Mouse (Mus musculus) heart, embryonic 14.5 days (tissue): Measurements from ENCODE around the gene Nob1. TPM values are rescaled to one million over a fixed set of nuclear protein-coding genes. Genes with fewer than 3 reads are reported as not detected.

Experiments
- ATAC-seq: fragments of 200-750 bp; cut with Nextera tagmentation; 2 replicates; pipeline ENCODE4 v1.8.0; 2017; ENCODE audit warnings: low read depth, moderate TSS enrichment; ENCODE audit not compliant: insufficient number of reproducible peaks, insufficient read depth, low FRiP score
- H3K27ac ChIP-seq, 2 experiments: fragments of 200-500 bp in 1 of 2; fragments of 300-500 bp in 1 of 2; sonication (generic) in 1 of 2; replicated peaks in 1 of 2; 2 replicates each; pipeline ENCODE4 v1.5.1; 2012 to 2014; ENCODE audit warnings: low read depth in 2 of 2, low read length in 2 of 2, control low read depth in 1 of 2, mild to moderate bottlenecking in 1 of 2, mixed read lengths in 1 of 2; ENCODE audit not compliant: control insufficient read depth in 1 of 2, insufficient read depth in 1 of 2
- H3K27me3 ChIP-seq: fragments of 300-500 bp; sonication (generic); 2 replicates; pipeline ENCODE4 v1.6.1; 2014; ENCODE audit warnings: mild to moderate bottlenecking, low read length, control low read depth; ENCODE audit not compliant: control insufficient read depth, insufficient read depth
- H3K36me3 ChIP-seq: fragments of 300-500 bp; sonication (generic); 2 replicates; pipeline ENCODE4 v1.6.1; 2014; ENCODE audit warnings: mild to moderate bottlenecking, control low read depth, low read length, mixed read lengths; ENCODE audit not compliant: control insufficient read depth, insufficient read depth
- H3K4me1 ChIP-seq, 2 experiments: fragments of 200-500 bp in 1 of 2; fragments of 300-500 bp in 1 of 2; sonication (generic) in 1 of 2; 2 replicates each; pipeline ENCODE4 v1.6.1; 2012 to 2014; ENCODE audit warnings: low read length in 2 of 2, control low read depth in 1 of 2, mixed read lengths in 1 of 2; ENCODE audit not compliant: control insufficient read depth in 2 of 2, insufficient read depth in 2 of 2
- H3K4me2 ChIP-seq: fragments of 300-500 bp; sonication (generic); 2 replicates; pipeline ENCODE4 v1.6.1; 2014; ENCODE audit warnings: mild to moderate bottlenecking, low read length
- H3K4me3 ChIP-seq, 2 experiments: fragments of 200-500 bp in 1 of 2; fragments of 300-500 bp in 1 of 2; sonication (generic) in 1 of 2; 2 replicates each; pipeline ENCODE4 v1.5.1; 2012 to 2014; ENCODE audit warnings: low read length in 2 of 2, mild to moderate bottlenecking in 2 of 2, control low read depth in 1 of 2, low read depth in 1 of 2, moderate library complexity in 1 of 2; ENCODE audit not compliant: control insufficient read depth in 1 of 2, insufficient read depth in 1 of 2
- H3K9ac ChIP-seq: fragments of 300-500 bp; sonication (generic); 2 replicates; pipeline ENCODE4 v1.6.1; 2014; ENCODE audit warnings: mild to moderate bottlenecking, low read length
- H3K9me3 ChIP-seq: fragments of 300-500 bp; sonication (generic); 2 replicates; pipeline ENCODE4 v1.6.1; 2016; ENCODE audit warnings: low read length, control low read depth; ENCODE audit not compliant: control insufficient read depth
- WGBS: fragments of 180-500 bp; shearing (Covaris S2); extraction: QIAGEN DNeasy Blood & Tissue Kit; methylation state at CpG from one replicate; pipeline ENCODE4 v1.1.7; 2014; 5-methylcytosine and 5-hydroxymethylcytosine counted together
- polyA plus RNA-seq: library from polyadenylated mRNA; unstranded; fragments of >200 nt; fragmentation: Nextera tagmentation; extraction: Ambion mirVana; gene quantifications from 2 replicates; pipeline ENCODE4 v1.2.1, GENCODE M21; 2014

Gene Nob1
- polyA plus RNA-seq, 1 experiment from 2014 or later: 41.2 TPM

DNA sequence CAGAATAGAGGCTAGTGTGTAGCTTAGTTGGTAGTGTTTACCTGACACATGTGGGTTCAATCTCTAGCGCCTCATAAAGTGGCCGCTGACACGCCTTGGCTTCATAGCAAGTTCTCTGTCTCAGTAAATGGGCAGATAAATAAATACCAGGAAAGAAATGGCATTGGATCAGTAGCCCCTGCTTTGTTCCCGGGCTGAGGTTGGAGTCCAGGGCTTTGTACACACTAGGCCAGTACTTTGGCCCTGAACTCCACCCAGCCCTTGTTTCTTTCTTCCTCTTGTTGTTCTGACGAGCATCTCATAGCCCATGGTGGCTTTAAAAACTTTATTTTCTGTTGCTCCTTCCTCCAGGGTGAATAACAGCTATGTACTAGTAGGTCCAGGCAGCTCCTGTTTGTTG is 37.6 kb upstream of the Nob1 start:
- ATAC-seq: no peak
- Histone ChIP-seq H3K9ac (no peak overlapping the region), H3K27ac (no peak overlapping the region), H3K4me1 (no peaks in the 10 kb centered on the region), H3K4me3 (no peak overlapping the region), H3K27me3 (no peaks in the 10 kb centered on the region), H3K36me3 (peaks cover 39% of the 10 kb centered on the region), H3K4me2 (no peak overlapping the region), H3K9me3 (no peaks in the 10 kb centered on the region)
- WGBS: 89% methylated on average over 5 of the region's 5 CpGs

DNA sequence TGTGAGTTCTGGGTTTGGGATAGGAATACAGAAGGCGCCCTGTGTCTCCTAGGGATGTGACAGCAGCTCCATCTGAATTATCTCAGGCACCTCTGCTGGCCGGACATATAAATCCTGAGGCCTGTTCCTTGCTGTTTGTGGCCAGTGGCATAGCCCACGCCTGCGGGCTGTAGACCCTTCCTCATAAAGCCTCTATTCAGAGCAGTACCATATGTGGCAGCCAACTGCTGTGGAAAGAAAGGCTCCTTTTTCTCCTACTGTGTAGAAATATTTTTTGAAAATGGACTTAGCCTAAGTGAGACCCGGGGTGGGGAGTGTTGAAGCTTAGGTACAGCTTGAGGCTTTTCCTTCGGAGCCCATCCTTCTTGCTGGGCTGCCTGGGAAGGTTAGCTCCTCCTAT is 33.4 kb upstream of the Nob1 start:
- WGBS: 87% methylated on average over 6 of the region's 6 CpGs
- Histone ChIP-seq H3K9ac (no peak overlapping the region; the same call in 1 of the 2 replicates), H3K9me3 (no peaks in the 10 kb centered on the region), H3K4me1 (0 out of 4 replicates have a peak, but pooled peaks cover 0 to 4% of the 10 kb centered on the region in 2 experiments), H3K27ac (no peak overlapping the region), H3K36me3 (peaks cover 42% of the 10 kb centered on the region), H3K27me3 (no peaks in the 10 kb centered on the region), H3K4me3 (no peak overlapping the region), H3K4me2 (no peak overlapping the region)
- no peak for ATAC-seq

DNA sequence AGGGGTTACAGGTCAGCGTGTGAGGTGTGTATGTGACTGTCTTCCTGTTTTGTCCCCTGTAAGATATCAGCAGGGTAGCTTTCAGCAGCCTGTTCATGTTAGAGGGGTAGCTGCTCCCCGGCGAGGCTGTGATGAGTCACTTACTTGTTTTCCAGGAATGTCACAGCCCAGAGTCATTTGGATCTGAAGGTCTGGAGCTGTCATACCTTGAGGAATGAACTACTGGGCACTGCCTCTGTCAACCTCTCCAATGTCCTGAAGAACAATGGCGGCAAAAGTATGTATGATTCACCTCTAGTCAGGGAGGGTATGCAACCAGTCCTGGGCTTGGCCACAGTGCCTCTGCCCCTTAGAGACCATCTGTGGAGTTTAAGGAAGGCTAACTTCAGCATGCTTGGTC is 32.9 kb upstream of the Nob1 start:
- Histone ChIP-seq H3K9ac (no peak overlapping the region; the same call in 1 of the 2 replicates), H3K27me3 (no peaks in the 10 kb centered on the region), H3K4me2 (no peak overlapping the region), H3K27ac (no peak overlapping the region), H3K4me3 (no peak overlapping the region), H3K9me3 (no peaks in the 10 kb centered on the region), H3K36me3 (peaks cover 43% of the 10 kb centered on the region), H3K4me1 (0 out of 4 replicates have a peak, but pooled peaks cover 0 to 4% of the 10 kb centered on the region in 2 experiments)
- WGBS: 29% methylated on average over 4 of the region's 4 CpGs
- no peak for ATAC-seq

DNA sequence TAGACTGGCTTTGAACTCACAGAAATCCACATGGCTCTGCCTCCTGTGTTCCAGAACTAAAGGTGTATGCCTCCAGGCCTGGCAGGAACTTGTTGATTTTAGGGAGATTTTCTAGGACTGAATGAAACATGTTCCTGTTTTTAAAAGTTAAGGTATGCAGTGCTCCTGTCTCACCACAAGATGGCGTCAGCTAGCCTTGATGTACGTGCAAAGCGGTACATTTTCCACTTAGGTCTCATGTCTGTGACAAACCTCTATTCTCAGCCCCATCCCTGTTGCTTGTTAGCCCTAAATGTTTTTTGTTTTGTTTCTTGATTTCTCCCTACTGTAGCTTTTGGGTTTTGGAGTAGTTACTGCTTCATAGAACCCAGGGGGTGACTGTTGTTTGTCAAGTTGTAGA is 30.4 kb upstream of the Nob1 start:
- no peak overlapping the region for H3K27ac ChIP-seq
- ATAC-seq: no peak

DNA sequence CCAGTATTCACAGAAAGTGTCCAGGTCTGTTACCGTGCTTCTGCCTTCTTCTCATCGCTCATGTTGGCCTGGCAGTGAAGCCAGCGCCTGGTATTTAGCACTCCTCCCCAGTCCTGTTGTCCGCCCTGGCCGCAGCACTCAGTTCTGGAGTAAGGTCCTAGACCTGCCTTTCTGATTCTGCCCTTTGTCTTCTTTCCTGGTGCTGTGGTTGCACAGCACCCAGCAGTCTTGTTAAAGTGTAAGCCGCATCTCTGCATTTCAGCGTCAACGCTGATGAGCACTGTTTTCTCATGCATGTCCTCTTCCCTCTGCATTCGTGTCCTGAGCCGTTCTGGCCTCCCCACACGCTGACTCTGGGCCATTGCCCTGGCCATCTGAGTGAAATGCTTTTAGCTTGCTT is 28.5 kb upstream of the Nob1 start:
- H3K4me1 ChIP-seq: peaks cover 5 to 10% of the 10 kb centered on the region in 2 experiments; a peak in 2 of 4 replicates
- 90% methylated on average over 11 of the region's 11 CpGs for WGBS
- no peak for ATAC-seq

More for the DNA sequence above, 30.4 kb upstream of the Nob1 start:
- H3K4me3 ChIP-seq: no peak overlapping the region
- WGBS: 14% methylated on average over 3 of the region's 3 CpGs
- no peaks in the 10 kb centered on the region for H3K27me3 ChIP-seq
- no peaks in the 10 kb centered on the region for H3K9me3 ChIP-seq
- H3K36me3 ChIP-seq: peaks cover 27% of the 10 kb centered on the region
- H3K9ac ChIP-seq: no peak overlapping the region
- H3K4me2 ChIP-seq: no peak overlapping the region
- 0 out of 4 replicates have a peak, but pooled peaks cover 0 to 4% of the 10 kb centered on the region in 2 experiments for H3K4me1 ChIP-seq

DNA sequence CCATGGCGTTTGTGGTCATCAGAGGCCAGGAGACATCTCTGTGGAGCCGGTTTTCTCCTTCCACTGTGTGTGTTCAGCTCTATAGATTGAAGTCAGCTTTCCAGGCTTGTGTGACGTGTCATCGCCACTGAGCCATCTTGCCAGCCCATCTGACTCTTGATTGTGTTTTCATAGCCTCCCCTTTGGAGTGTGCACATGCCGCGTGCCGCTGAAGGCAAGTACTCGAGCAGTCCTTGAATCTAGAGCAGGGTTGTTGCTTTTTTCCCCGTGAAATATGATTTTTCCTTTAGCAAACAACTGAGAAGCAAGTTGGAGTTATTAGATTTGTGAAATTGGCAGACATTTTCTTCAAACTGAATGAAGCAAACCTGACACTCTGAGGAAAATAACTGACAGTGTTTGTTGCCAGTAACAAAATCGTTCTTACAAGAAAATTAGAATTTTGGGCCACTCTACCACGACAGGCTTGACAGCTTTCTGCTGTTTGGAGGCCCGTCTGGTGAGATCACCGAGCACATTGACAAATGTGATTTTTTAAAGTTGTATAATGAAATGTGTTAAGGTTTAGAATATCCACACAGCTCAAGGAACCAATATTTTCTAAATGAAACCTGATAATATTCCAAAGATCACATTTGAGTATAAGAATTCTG is 26.7 kb upstream of the Nob1 start:
- Histone ChIP-seq H3K9ac (no peak overlapping the region), H3K27ac (no peak overlapping the region), H3K4me1 (peaks cover 5 to 10% of the 10 kb centered on the region in 2 experiments; a peak in 2 of 4 replicates), H3K4me2 (no peak overlapping the region), H3K36me3 (peaks cover 12% of the 10 kb centered on the region), H3K4me3 (no peak overlapping the region), H3K27me3 (no peaks in the 10 kb centered on the region), H3K9me3 (no peaks in the 10 kb centered on the region)
- WGBS: 84% methylated on average over 13 of the region's 13 CpGs
- ATAC-seq: no peak

More for the DNA sequence above, 28.5 kb upstream of the Nob1 start:
- Histone ChIP-seq H3K36me3 (peaks cover 22% of the 10 kb centered on the region), H3K4me3 (no peak overlapping the region), H3K27ac (no peak overlapping the region), H3K27me3 (no peaks in the 10 kb centered on the region), H3K4me2 (no peak overlapping the region), H3K9ac (no peak overlapping the region), H3K9me3 (no peaks in the 10 kb centered on the region)

DNA sequence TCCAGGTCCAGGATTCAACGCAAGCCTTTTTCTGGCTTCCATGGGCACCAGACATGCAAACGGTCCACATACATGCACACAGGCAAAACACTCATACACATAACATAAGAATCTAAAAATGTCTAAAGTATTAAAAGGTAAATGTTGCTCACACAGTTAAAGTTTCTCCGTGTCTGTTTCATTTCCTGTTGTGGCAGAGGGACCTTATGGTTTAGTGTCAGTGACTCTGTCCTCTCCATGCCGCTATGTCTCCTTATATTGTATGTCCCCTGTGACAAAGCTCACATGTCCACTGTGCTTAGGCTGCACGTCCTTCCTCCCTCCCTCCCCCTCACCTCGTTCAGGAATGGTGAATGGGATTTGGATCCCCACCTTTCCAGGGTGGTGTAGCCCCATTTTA is 24.8 kb upstream of the Nob1 start:
- H3K27ac ChIP-seq: no peak overlapping the region
- peaks cover 12% of the 10 kb centered on the region for H3K36me3 ChIP-seq
- peaks cover 5 to 6% of the 10 kb centered on the region in 2 experiments; a peak in 2 of 4 replicates for H3K4me1 ChIP-seq
- no peak overlapping the region for H3K9ac ChIP-seq
- no peak overlapping the region for H3K4me3 ChIP-seq
- no peaks in the 10 kb centered on the region for H3K27me3 ChIP-seq
- WGBS: 62% methylated on average over 6 of the region's 6 CpGs
- H3K9me3 ChIP-seq: no peaks in the 10 kb centered on the region
- no peak overlapping the region for H3K4me2 ChIP-seq
- no peak for ATAC-seq

DNA sequence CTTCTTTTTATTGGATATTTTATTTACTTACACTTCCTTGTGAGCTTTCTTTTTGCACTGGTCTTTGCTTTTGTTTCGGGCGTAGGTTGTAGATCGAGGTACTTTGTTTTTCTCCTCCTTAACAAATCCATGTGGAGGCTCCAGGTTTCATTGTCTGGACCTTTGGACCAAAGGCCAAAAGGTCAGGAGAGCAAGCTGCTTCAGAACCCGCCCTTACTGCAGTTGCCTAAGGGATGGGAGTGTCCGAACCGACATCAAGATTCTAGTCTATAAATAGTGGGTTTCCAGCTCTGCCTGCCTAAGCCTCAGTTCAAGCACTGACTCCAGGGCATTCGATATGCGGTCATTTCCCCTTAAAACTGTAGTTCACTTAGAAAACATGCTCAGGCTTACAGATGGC is 24.3 kb upstream of the Nob1 start:
- H3K4me2 ChIP-seq: no peak overlapping the region
- WGBS: 59% methylated on average over 8 of the region's 8 CpGs
- no peak for ATAC-seq
- H3K9me3 ChIP-seq: no peaks in the 10 kb centered on the region
- H3K27ac ChIP-seq: no peak overlapping the region
- H3K9ac ChIP-seq: no peak overlapping the region
- H3K4me1 ChIP-seq: peaks cover 6 to 7% of the 10 kb centered on the region in 2 experiments; a peak in 2 of 4 replicates
- no peak overlapping the region for H3K4me3 ChIP-seq
- no peaks in the 10 kb centered on the region for H3K27me3 ChIP-seq
- H3K36me3 ChIP-seq: peaks cover 12% of the 10 kb centered on the region
